Mouse (Mus musculus) MEL (cell line): ENCODE measurements around the gene Thumpd2. TPM values are rescaled to one million over a fixed set of nuclear protein-coding genes. Genes with fewer than 3 reads are reported as not detected.

Experiments
- DNase-seq: peaks from one replicate; pipeline ENCODE4 v3.0.0; 2011; ENCODE audit warnings: low read depth, low spot score
- H3K27ac ChIP-seq: 2 replicates; pipeline ENCODE4 v1.5.1; 2012; ENCODE audit warnings: low read depth, mild to moderate bottlenecking, control low read depth, low read length, moderate library complexity; ENCODE audit not compliant: control insufficient read depth
- H3K27me3 ChIP-seq, 2 experiments: fragments of 150-350 bp in 1 of 2; sonication (generic) in 1 of 2; 2 replicates each; pipeline ENCODE4 v1.6.1; 2012; ENCODE audit warnings: low read length in 2 of 2, mild to moderate bottlenecking in 2 of 2, improper control_type of control experiment in 1 of 2, moderate library complexity in 1 of 2; ENCODE audit not compliant: insufficient read depth in 2 of 2, control insufficient read depth in 1 of 2
- H3K36me3 ChIP-seq, 2 experiments: 2 replicates each; pipeline ENCODE4 v1.6.1; 2012 to 2014; ENCODE audit warnings: low read length in 2 of 2, improper control_type of control experiment in 1 of 2, inconsistent platforms in 1 of 2, mild to moderate bottlenecking in 1 of 2; ENCODE audit not compliant: insufficient read depth in 2 of 2, control insufficient read depth in 1 of 2
- H3K4me1 ChIP-seq, 2 experiments: fragments of 150-350 bp in 1 of 2; sonication (generic) in 1 of 2; 2 replicates each; pipeline ENCODE4 v1.6.1; 2012; ENCODE audit warnings: low read length in 2 of 2, improper control_type of control experiment in 1 of 2, mild to moderate bottlenecking in 1 of 2; ENCODE audit not compliant: insufficient read depth in 2 of 2, control insufficient read depth in 1 of 2
- H3K4me3 ChIP-seq, 2 experiments: fragments of 150-350 bp in 1 of 2; sonication (generic) in 1 of 2; 2 replicates each; pipeline ENCODE4 v1.5.1; 2012; ENCODE audit warnings: low read depth in 2 of 2, low read length in 2 of 2, mild to moderate bottlenecking in 2 of 2, moderate library complexity in 2 of 2, control low read depth in 1 of 2, improper control_type of control experiment in 1 of 2; ENCODE audit not compliant: control insufficient read depth in 1 of 2, insufficient read depth in 1 of 2
- H3K79me2 ChIP-seq: 2 replicates; pipeline ENCODE4 v1.6.1; 2012; ENCODE audit warnings: mild to moderate bottlenecking, low read length, moderate library complexity; ENCODE audit not compliant: control insufficient read depth, poor library complexity, insufficient read depth
- H3K9ac ChIP-seq: 2 replicates; pipeline ENCODE4 v1.6.1; 2012; ENCODE audit warnings: low read depth, mild to moderate bottlenecking, control low read depth, low read length, moderate library complexity; ENCODE audit not compliant: control insufficient read depth, poor library complexity, severe bottlenecking
- H3K9me3 ChIP-seq: fragments of 150-350 bp; sonication (generic); replicated peaks from 2 replicates; pipeline ENCODE4 v1.6.1; 2012; ENCODE audit warnings: mild to moderate bottlenecking, low read length, improper control_type of control experiment, moderate library complexity; ENCODE audit not compliant: insufficient read depth
- BHLHE40 ChIP-seq: IDR thresholded peaks from 2 replicates; pipeline ENCODE4 v1.6.1; 2012; ENCODE audit warnings: low read depth, mild to moderate bottlenecking, inconsistent platforms, low read length, improper control_type of control experiment, borderline replicate concordance
- CTCF ChIP-seq, 3 experiments: IDR thresholded peaks in 2 of 3; conservative IDR thresholded peaks in 1 of 3; 2 replicates each; pipeline ENCODE4 v1.5.1; 2011 to 2012; ENCODE audit warnings: low read length in 3 of 3, low read depth in 2 of 3, mild to moderate bottlenecking in 2 of 3, improper control_type of control experiment in 1 of 3, inconsistent platforms in 1 of 3, mixed read lengths in 1 of 3, moderate library complexity in 1 of 3; ENCODE audit not compliant: control insufficient read depth in 1 of 3, insufficient read depth in 1 of 3, poor library complexity in 1 of 3, severe bottlenecking in 1 of 3
- ELF1 ChIP-seq: IDR thresholded peaks from 2 replicates; pipeline ENCODE4 v1.6.1; 2014; ENCODE audit warnings: low read depth, mild to moderate bottlenecking, inconsistent platforms, low read length, improper control_type of control experiment, moderate library complexity
- EP300 ChIP-seq, 2 experiments: IDR thresholded peaks; 2 replicates each; pipeline ENCODE4 v1.6.1; 2011; ENCODE audit warnings: improper control_type of control experiment in 2 of 2, low read length in 2 of 2, low read depth in 1 of 2, mild to moderate bottlenecking in 1 of 2
- GATA1 ChIP-seq: IDR thresholded peaks from 2 replicates; pipeline ENCODE4 v1.6.1; 2011; ENCODE audit warnings: low read depth, low read length, improper control_type of control experiment
- HCFC1 ChIP-seq: IDR thresholded peaks from 2 replicates; pipeline ENCODE4 v1.6.1; 2012; ENCODE audit warnings: low read depth, mild to moderate bottlenecking, inconsistent platforms, low read length, improper control_type of control experiment, moderate library complexity
- MAFK ChIP-seq: IDR thresholded peaks from 2 replicates; pipeline ENCODE4 v1.6.1; 2011; ENCODE audit warnings: low read depth, mild to moderate bottlenecking, low read length, improper control_type of control experiment, borderline replicate concordance
- MAX ChIP-seq: IDR thresholded peaks from 2 replicates; pipeline ENCODE4 v1.6.1; 2011; ENCODE audit warnings: low read length, improper control_type of control experiment
- MYB ChIP-seq: IDR thresholded peaks from 2 replicates; pipeline ENCODE4 v1.6.1; 2011; ENCODE audit warnings: mild to moderate bottlenecking, low read depth, low read length, improper control_type of control experiment
- NRF1 ChIP-seq: IDR thresholded peaks from 2 replicates; pipeline ENCODE4 v1.6.1; 2014; ENCODE audit warnings: low read depth, mild to moderate bottlenecking, inconsistent platforms, low read length, improper control_type of control experiment, moderate library complexity; ENCODE audit not compliant: poor library complexity, insufficient read depth, severe bottlenecking
- POLR2AphosphoS2 ChIP-seq: IDR thresholded peaks from 2 replicates; pipeline ENCODE4 v1.6.1; 2011; ENCODE audit warnings: low read length, improper control_type of control experiment
- POLR2AphosphoS5 ChIP-seq: IDR thresholded peaks from 2 replicates; pipeline ENCODE4 v1.6.1; 2012; ENCODE audit warnings: low read depth, borderline replicate concordance, mild to moderate bottlenecking, inconsistent platforms, low read length, moderate library complexity, mixed read lengths
- RAD21 ChIP-seq: IDR thresholded peaks from 2 replicates; pipeline ENCODE4 v1.6.1; 2011; ENCODE audit warnings: mild to moderate bottlenecking, low read depth, low read length, improper control_type of control experiment
- SMC3 ChIP-seq: IDR thresholded peaks from 2 replicates; pipeline ENCODE4 v1.6.1; 2011; ENCODE audit warnings: low read depth, low read length, improper control_type of control experiment
- TAL1 ChIP-seq: IDR thresholded peaks from 2 replicates; pipeline ENCODE4 v1.6.1; 2012; ENCODE audit warnings: mild to moderate bottlenecking, inconsistent platforms, low read length, moderate library complexity, mixed read lengths
- TBP ChIP-seq: IDR thresholded peaks from 2 replicates; pipeline ENCODE4 v1.8.0; 2011; ENCODE audit warnings: low read depth, low read length, improper control_type of control experiment
- TCF12 ChIP-seq: IDR thresholded peaks from 2 replicates; pipeline ENCODE4 v1.6.1; 2014; ENCODE audit warnings: low read depth, mild to moderate bottlenecking, inconsistent platforms, low read length, improper control_type of control experiment, moderate library complexity
- USF1 ChIP-seq: IDR thresholded peaks from 2 replicates; pipeline ENCODE4 v1.6.1; 2014; ENCODE audit warnings: low read depth, mild to moderate bottlenecking, inconsistent platforms, low read length, improper control_type of control experiment, moderate library complexity
- ZC3H11A ChIP-seq: IDR thresholded peaks from 2 replicates; pipeline ENCODE4 v1.6.1; 2012; ENCODE audit warnings: low read depth, mild to moderate bottlenecking, inconsistent platforms, low read length, improper control_type of control experiment
- ZKSCAN1 ChIP-seq: IDR thresholded peaks from 2 replicates; pipeline ENCODE4 v1.6.1; 2012; ENCODE audit warnings: low read depth, mild to moderate bottlenecking, inconsistent platforms, low read length, improper control_type of control experiment, moderate library complexity
- ZMIZ1 ChIP-seq: IDR thresholded peaks from 2 replicates; pipeline ENCODE4 v1.6.1; 2012; ENCODE audit warnings: low read depth, mild to moderate bottlenecking, inconsistent platforms, low read length, improper control_type of control experiment, moderate library complexity
- ZNF384 ChIP-seq: IDR thresholded peaks from 2 replicates; pipeline ENCODE4 v1.6.1; 2012; ENCODE audit warnings: low read depth, mild to moderate bottlenecking, inconsistent platforms, low read length, improper control_type of control experiment
- polyA plus RNA-seq, 2 experiments: library from polyadenylated mRNA; stranded (reverse) in 1 of 2; unstranded in 1 of 2; fragments of >175 nt in 1 of 2; fragments of >200 nt in 1 of 2; gene quantifications; 2 replicates each; pipeline versions ENCODE4 v1.2.1 to v1.2.4; 2012; ENCODE audit warnings: low replicate concordance in 2 of 2, low read depth in 1 of 2; ENCODE audit not compliant: insufficient read length in 2 of 2, insufficient read depth in 1 of 2, missing spikeins in 1 of 2
- total RNA-seq: library from RNA; depleted of rRNA; stranded (reverse); fragments of 300-350 nt; gene quantifications from 2 replicates; pipeline ENCODE4 v1.2.3, GENCODE M21; 2012

Gene Thumpd2
- total and polyA plus RNA-seq, 3 experiments, result 15.1 to 15.5 TPM; not detected in 1

DNA sequence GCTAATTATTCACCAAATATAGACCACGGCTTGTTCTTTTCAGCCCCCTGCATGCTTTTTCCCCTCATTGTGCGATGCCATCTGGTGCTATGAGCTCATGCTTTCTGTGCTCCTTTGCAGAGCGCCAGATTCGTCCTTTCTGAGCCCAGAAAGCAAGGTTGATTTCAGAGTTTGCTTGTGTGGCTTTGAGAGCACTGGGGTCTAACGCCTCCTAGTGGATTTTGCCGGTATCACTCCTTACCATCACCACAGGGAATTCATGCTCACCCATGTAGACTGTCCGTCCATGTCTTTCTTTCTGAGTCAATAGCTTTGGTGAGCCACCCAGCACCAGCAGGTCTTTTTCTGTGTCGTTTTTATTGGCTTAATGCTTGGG is 82.5 kb downstream of the Thumpd2 start:
- Histone ChIP-seq H3K79me2 (no peaks in the 10 kb centered on the region), H3K9ac (no peak overlapping the region), H3K27me3 (no peaks in the 10 kb centered on the region; a peak in 1 of 4 replicates), H3K27ac (no peak overlapping the region), H3K4me3 (no peak overlapping the region), H3K36me3 (no peaks in the 10 kb centered on the region), H3K9me3 (no peaks in the 10 kb centered on the region)
- TF ChIP-seq TBP, result no peak
- TF ChIP-seq CTCF (IDR thresholded peaks at IDR 0.05 in 2 of 3, conservative IDR thresholded peaks at IDR 0.05 in 1 of 3; ENCODE audit: control insufficient read depth in 1 of 3, insufficient read depth in 1 of 3, low read depth in 2 of 3, low read length in 3 of 3, poor library complexity in 1 of 3, severe bottlenecking in 1 of 3), result peak; percentile 67 to 92 (median 79)
- TF ChIP-seq USF1, result no peak
- no peak for TF ChIP-seq POLR2AphosphoS2
- peak; percentile 71 for TF ChIP-seq RAD21
- no peak for TF ChIP-seq POLR2AphosphoS5
- no peak for TF ChIP-seq BHLHE40
- TF ChIP-seq TAL1, result no peak
- peak; percentile 80 for TF ChIP-seq SMC3
- TF ChIP-seq MAFK, result no peak
- TF ChIP-seq MAX, result no peak
- no peak for TF ChIP-seq ELF1
- TF ChIP-seq ZNF384, result no peak
- TF ChIP-seq HCFC1, result no peak
- no peak for TF ChIP-seq ZMIZ1
- TF ChIP-seq NRF1, result no peak
- TF ChIP-seq TCF12, result no peak
- TF ChIP-seq ZC3H11A, result peak; percentile 61
- no peak for TF ChIP-seq EP300 (IDR thresholded peaks at IDR 0.05; ENCODE audit: low read depth in 1 of 2, low read length in 2 of 2)
- TF ChIP-seq, all 39 proteins: peak for 4
- H3K4me1 ChIP-seq, result no peaks in the 10 kb centered on the region
- peak; percentile 60 for DNase-seq

DNA sequence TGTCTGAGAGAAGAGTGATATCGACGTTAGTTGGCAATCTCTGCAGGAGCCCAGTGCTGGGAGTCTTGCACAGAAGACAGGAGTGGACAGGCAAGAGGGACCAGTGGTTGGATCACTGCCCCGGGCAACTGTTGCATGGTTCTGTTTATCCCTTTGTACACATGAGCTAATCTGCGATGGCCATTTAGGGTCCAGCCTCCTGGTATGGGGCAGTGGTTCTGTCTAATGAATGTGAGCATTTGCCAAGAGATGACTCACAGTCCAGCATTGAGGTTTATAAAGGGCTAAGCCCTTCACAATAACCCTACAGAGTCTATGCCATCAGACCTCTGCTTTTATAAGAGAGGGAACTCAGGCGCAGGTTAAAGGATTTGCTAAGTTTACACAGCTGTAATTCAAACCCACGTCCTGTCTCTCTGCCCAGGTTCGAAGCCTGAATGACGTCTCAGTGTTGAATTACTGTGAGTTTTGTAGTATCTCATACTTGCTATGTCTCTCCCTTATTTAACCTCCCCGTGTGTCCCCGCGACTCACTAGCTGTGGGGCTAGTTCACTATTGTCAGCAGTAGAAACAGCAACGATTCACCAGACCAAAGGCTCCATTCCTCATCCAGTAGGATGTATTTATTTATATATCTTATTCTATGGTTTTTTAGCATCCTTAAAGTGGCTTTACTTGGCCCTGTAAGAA is 83.0 kb downstream of the Thumpd2 start:
- Histone ChIP-seq H3K79me2 (no peaks in the 10 kb centered on the region), H3K4me3 (no peak overlapping the region), H3K27me3 (no peaks in the 10 kb centered on the region; a peak in 1 of 4 replicates), H3K4me1 (no peaks in the 10 kb centered on the region), H3K36me3 (no peaks in the 10 kb centered on the region), H3K9ac (no peak overlapping the region), H3K9me3 (no peaks in the 10 kb centered on the region), H3K27ac (no peak overlapping the region)
- TF ChIP-seq MAFK, result no peak
- no peak for TF ChIP-seq ZNF384
- no peak for TF ChIP-seq ZC3H11A
- no peak for TF ChIP-seq MYB
- no peak for TF ChIP-seq ELF1
- no peak for TF ChIP-seq RAD21
- no peak for TF ChIP-seq EP300 (IDR thresholded peaks at IDR 0.05; ENCODE audit: low read depth in 1 of 2, low read length in 2 of 2)
- TF ChIP-seq ZKSCAN1, result no peak
- TF ChIP-seq GATA1, result no peak
- DNase-seq, result no peak
